Mouse (Mus musculus) neutrophil, adult 5-6 weeks (primary cell): ENCODE measurements around the gene Ggct. TPM values are rescaled to one million over a fixed set of nuclear protein-coding genes. Genes with fewer than 3 reads are reported as not detected.

ENCODE experiments used
- total RNA-seq: library from RNA; stranded (forward); fragments of 200-1000 nt; gene quantifications from 2 replicates; pipeline ENCODE4 v1.2.3, GENCODE M21; 2017

Gene Ggct
- total RNA-seq, 1 experiment from 2014 or later: 35.7 TPM

Other genes starting within 250 kb of the Ggct start
- gene Znrf2, start 176.0 kb downstream of the Ggct start, total RNA-seq: 77.5 and 85.1 TPM in 2 replicates
- gene Nod1, start 20.3 kb downstream of the Ggct start, total RNA-seq: 44.9 and 46.8 TPM in 2 replicates
- 50.6 and 58.1 TPM in 2 replicates for gene Gars, start 45.1 kb upstream of the Ggct start, total RNA-seq
- not detected in 2 replicates for gene Crhr2, start 140.1 kb upstream of the Ggct start, total RNA-seq
- not detected in 2 replicates for gene Inmt, start 182.1 kb upstream of the Ggct start, total RNA-seq
- gene Mindy4, start 210.4 kb upstream of the Ggct start, total RNA-seq: not detected in 2 replicates